Mouse (Mus musculus): ENCODE results near the gene Gm5460.
A peak's percentile ranks its signal among the peaks of the same experiment; 100 is the strongest.

- no peak for TF ChIP-seq POLR2A (IDR thresholded peaks at IDR 0.05; ENCODE audit: insufficient read length, low read depth)
- TF ChIP-seq E2F4 (IDR thresholded peaks at IDR 0.05; ENCODE audit: insufficient read depth): no peak
- TF ChIP-seq POLR2AphosphoS2 (IDR thresholded peaks at IDR 0.05; ENCODE audit: insufficient read length, low read depth): no peak
- TF ChIP-seq USF1 (IDR thresholded peaks at IDR 0.05; ENCODE audit: low read depth): no peak
- no peak for TF ChIP-seq MAX (IDR thresholded peaks at IDR 0.05; ENCODE audit: low read depth)
- peak in 2 of 3 experiments; percentile 62 to 81 for TF ChIP-seq MYOG (IDR thresholded peaks at IDR 0.05; ENCODE audit: control insufficient read depth in 1 of 3, insufficient read depth in 1 of 3, insufficient read length in 2 of 3, low read depth in 2 of 3)
These were observed 22.9 kb upstream of the Gm5460 start for GRCm38 (mm10) chr14:33993521-33994289.
